Mouse (Mus musculus): Measurements from ENCODE around the gene Idi2.
"Not testable (repeated sequence)": the region's sequence is repeated elsewhere in the genome, so short reads cannot be mapped to it uniquely, and the experiment has no call there.

Idi2 gene

GRCm38 (mm10) chr13:8952563-8952962 lies at the start of gene Idi2:
Gene Idi2, plus strand, starts transcription at chr13:8952863.
- DNase-seq (ENCODE audit: low spot score) = not testable (repeated sequence)

DNA sequence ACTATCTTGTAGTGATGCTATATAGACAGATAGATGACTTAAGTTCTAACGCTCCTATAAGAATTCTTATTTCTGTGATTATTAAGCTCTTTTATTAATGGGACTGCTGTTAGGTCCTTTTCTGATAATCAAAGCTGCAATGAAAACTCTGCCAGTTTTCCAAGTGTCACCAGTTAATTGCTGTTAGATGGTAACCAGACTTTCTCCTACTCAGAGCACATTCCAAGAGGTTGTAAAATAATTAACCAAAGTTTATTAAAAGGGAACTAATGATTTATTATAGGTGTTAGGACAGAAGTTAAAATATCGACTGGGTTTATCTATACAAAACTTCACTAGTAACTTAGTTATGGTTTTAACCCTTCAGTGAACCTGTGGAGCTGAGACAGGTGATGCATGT lies 46.7 kb upstream of the Idi2 start:
- DNase-seq (ENCODE audit: low spot score) = not testable (repeated sequence)

DNA sequence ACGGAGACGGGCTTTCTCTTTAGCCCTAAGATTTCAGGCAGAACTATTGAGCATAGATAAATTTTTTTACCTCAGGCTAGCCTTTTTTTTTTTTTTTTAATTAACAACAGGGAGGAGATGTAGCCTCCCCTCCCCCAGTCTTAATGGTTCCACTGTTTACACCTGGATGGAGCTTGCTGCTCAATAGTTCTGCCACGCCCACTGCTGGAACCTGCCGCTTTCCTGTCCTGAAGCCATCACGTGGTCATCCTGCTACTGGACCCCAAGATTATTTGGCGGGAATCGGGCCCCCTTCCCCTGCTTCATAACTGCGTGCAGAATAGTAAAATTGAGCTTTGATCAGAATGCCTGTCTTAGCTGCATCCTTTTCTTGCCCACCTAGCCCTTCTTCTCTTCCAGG lies 38.8 kb upstream of the Idi2 start:
- DNase-seq (ENCODE audit: low spot score) = not testable (repeated sequence)

DNA sequence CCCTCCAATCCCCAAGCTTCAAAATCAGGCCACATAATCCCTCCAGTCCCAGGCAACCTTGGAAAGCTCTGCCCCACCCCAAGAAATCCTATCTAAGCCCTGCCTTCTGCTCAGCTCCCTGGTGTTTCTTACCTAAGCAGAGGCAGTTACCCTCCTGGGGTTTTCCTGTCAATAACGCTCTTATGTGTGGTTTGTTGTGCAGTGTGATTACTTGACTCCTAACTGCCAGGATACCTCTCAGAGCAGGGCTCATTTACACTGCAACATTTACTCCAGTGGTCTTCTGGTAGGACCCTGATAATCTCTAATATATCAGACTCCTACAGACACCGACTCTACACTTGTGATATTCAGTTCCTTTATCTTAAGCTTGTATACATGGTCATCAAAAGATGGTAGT lies 19.2 kb upstream of the Idi2 start:
- DNase-seq (ENCODE audit: low spot score) = no peak

- DNase-seq (ENCODE audit: low spot score) = not testable (repeated sequence)
Observed at GRCm38 (mm10) chr13:8937611-8938140, 15.0 kb upstream of the Idi2 start.

- DNase-seq (ENCODE audit: low spot score) = not testable (repeated sequence)
Observed at GRCm38 (mm10) chr13:8941110-8941509, 11.6 kb upstream of the Idi2 start.

- not testable (repeated sequence) for DNase-seq (ENCODE audit: low spot score)
Observed at GRCm38 (mm10) chr13:8941701-8942100, 11.0 kb upstream of the Idi2 start.

- not testable (repeated sequence) for DNase-seq (ENCODE audit: low spot score)
Observed at GRCm38 (mm10) chr13:8943828-8944227, 8.8 kb upstream of the Idi2 start.

DNA sequence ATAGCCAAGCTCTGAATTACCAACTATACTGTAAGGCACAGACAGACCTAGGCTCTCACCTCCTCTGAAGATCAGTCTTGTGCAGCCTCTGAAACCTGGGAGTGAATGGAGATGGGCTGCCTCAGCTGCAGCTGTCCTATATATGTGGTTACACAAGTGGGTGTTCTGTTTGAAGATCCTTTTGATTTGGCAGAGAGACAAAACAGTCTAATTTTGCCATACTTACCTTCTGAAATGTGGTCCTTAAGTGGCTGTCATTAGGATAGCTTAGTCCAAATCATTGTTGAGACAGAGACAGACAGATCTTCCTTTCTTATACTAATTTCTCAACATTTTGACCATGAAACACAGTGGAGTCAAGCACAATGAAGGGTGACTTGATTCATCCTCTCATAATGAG lies 4.5 kb upstream of the Idi2 start, which contains the start of gene Gm9745:
Gene Gm9745 (minus strand): TSS at position 101 of the 400 bp plus-strand sequence.
- not testable (repeated sequence) for DNase-seq (ENCODE audit: low spot score)

DNA sequence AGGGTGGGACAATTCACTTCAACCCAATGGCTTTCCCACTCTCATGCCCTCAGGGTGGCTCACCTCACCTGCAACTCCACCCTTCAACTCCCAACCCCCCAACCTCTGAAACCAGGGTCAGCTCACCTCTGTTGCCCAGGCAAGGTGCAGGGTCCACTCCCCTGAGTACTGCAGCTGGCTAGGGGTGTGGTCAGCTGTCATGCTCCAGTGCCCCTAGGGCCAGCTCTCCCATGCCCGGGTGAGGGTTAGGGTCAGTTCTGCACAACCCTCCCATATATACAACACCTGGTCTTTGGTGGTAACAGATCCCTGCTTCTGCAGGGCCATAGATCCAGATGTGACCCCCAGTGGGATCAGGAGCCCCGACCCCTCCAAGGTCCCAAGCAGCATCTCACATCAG lies 2.5 kb downstream of the Idi2 start:
- DNase-seq (ENCODE audit: low spot score) = not testable (repeated sequence)

GRCm38 (mm10) chr13:8956873-8957272 lies 4.2 kb downstream of the Idi2 start:
- not testable (repeated sequence) for DNase-seq (ENCODE audit: low spot score)

DNA sequence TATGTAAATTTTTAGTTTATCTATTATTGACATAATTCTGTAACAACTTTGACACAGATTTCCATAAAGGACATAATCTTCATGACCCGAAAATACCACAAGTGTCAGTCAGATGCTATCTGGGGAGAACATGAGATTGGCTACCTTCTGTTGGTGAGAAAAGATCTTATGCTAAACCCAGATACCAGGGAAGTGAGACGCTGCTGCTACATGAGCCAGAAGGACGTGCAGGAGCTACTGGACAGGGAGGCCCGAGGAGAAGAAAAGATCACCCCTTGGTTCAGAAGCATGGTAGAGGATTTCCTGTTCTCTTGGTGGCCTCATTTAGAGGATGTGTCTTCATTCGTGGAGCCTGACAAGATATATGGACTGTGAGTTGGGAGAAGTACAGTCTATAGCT lies 6.4 kb downstream of the Idi2 start:
- not testable (repeated sequence) for DNase-seq (ENCODE audit: low spot score)

DNA sequence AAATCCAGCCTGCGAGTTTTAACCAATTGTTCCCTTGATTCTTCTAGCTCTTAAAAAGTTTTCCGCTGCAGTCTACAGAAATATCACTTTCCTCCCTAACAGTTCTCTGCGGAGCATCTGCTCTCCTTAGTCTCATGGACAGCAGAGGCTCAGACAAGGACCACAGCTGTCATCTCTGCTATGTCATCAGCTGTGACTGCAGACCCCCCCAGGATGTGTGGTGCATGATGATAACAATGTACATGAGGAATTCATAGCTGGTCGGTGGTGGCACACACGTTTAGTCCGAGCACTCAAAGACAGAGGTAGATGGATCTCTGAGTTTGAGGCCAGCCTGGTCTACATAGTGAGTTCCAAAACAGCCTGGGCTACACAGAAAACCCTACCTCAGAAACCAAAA lies 6.9 kb downstream of the Idi2 start:
- DNase-seq (ENCODE audit: low spot score) = not testable (repeated sequence)

- DNase-seq (ENCODE audit: low spot score) = not testable (repeated sequence)
Observed at GRCm38 (mm10) chr13:8961128-8961888, 8.6 kb downstream of the Idi2 start.

DNA sequence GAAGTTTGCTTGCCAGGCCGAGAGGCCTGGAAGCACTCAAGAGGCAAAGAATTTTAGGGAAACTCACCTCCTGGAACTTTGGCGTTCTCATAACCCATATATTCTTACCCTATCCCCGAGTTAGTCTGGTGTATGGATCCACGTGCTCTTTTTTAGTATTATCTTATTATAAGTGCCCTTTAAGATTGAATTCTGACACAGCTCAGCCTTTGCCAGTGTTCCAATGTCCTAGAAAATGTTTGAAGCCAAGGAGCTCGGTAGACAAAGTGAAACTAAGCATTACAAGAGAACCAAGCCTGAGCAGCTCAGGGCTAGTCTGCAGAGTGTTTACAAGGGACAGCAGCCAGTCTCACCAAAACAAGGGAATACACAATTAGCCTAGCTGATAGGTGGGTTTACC lies 9.6 kb downstream of the Idi2 start:
- not testable (repeated sequence) for DNase-seq (ENCODE audit: low spot score)

- no peak for DNase-seq (ENCODE audit: low spot score)
Observed at GRCm38 (mm10) chr13:8965224-8965623, 12.6 kb downstream of the Idi2 start.

GRCm38 (mm10) chr13:8967742-8968141 lies 15.1 kb downstream of the Idi2 start:
- no peak for DNase-seq (ENCODE audit: low spot score)

DNA sequence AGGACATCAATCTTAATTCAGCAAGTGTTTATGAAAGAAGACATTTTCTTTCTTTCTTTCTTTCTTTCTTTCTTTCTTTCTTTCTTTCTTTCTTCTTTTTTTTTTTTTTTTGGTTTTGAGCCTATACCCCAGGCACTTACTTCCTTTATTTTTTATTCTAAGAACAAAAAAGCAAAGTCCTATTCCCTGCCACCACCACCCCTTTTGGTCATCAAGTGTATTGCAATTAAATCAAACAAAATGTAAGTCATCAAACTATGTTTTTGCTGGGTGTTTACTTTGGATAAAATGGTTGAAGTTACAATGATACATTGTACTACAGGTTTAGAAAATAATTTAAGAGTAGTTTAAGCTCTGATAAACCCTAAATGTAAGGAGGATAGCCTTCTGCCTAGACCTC lies 19.7 kb downstream of the Idi2 start:
- DNase-seq (ENCODE audit: low spot score) = no peak

GRCm38 (mm10) chr13:8972972-8973371 lies 20.3 kb downstream of the Idi2 start:
- DNase-seq (ENCODE audit: low spot score) = no peak

GRCm38 (mm10) chr13:8992231-8992630 lies 39.6 kb downstream of the Idi2 start:
- DNase-seq (ENCODE audit: low spot score) = no peak

DNA sequence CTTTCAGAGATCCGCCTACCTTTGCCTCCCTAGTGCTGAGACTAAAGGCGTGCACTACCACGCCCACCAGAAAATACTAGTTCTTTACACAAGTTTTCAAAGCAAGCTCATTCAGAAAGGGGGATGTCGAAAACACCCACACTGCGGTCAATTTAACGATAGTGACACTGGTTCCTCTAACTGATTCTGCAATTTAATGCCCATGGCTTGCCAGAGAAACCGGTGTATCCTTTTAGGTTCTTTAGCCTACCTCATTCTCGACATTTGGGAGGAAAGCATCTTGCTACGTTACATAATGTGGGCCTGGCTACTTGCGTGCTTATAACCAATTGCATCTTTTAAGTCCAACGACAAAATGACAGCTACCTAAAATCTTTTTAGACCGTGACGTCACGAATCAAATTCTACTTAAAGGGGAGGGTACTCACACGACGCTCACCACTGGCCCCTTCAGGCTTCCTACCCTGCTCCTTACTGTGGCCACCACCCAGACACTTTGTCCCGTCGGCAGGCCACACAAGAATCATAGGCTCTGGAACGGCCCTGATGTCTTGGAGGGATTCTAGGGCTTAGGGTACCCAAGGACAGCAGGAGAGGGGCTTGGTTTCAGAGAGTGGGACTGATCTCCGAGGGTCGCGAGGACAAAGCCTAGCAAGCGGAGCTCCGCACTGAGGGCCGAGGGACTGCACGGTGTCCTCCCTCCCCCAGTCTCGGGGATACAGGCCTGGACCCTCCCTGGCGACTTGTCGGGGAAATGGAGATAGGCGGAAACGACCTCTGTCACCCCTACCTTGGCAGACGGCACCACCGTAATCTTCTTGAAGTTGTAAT lies 42.7 kb downstream of the Idi2 start:
- DNase-seq (ENCODE audit: low spot score) = peak; percentile 80

DNA sequence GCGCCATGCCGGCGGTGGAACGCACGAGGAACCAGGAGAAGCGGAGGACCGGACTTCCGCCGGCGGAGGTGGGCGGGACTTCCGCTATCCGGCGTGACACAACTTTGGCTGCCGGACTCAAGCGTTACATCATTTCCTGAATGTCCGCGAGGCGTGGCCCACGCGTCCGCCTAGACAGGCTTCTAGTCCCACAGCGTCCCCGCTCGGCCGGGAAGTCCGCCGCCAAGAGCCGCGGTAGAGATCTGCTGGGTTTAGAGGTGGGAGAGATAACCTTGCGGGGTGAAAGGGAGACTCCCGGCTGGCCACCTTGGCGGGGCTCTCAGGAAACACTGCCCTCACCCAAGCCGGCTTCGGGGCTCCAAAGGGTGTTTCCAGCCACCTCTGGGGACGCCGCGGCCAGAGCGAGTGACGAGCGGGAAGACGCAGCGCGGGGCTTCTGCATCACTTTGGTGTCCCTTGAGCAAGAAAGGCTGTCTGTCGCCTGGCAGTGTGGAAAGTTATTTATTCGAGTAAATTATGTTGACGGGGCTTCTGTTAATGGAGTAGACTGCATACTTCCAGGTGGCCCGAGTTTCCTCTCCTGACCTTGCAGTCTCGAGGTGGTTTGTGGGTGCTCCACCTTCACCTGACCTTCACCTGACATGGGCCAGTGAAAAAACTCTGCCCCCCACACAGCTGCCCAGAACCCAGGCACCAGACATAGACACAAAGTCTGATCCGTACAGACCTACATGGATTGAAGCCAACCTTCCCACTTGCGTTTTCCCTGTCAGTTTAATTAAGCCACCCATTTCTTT lies 43.5 kb downstream of the Idi2 start, which contains the start of gene Gtpbp4:
Gene Gtpbp4 (minus strand): TSS at position 94 of the 797 bp plus-strand sequence.
- DNase-seq (ENCODE audit: low spot score) = peak; percentile 99

All from MN1 (cell line).